Mouse (Mus musculus) yolk sac, embryonic 10.5 days (tissue): Measurements from ENCODE around the gene Gm45261.

Source experiments
- DNase-seq: peaks from one replicate; pipeline ENCODE4 v3.0.0-alpha.2; 2017; ENCODE audit warnings: low spot score

The Gm45261 gene

DNA sequence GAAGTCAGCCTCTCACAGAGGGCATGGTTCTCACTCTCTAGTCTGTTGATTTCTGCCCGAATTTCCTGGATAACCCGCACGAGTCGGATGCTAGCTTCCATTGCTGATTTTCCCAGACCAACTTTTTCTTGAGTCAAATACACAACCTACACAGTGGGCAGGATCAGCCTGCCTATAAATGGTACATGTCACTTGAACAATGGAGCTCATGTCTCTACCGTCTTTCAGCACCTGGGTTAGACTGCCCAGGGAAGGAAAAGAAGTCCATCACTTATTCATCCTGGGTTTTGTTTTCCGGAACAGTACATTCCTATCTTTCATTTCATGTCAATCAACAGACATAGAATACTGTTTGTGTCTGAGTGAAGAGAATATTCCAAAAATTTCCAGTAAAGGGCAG is at the start of gene Gm45261:
TSS of gene Gm45261 (minus strand) at position 101 of the 400 bp plus-strand sequence.
- no peak for DNase-seq

DNA sequence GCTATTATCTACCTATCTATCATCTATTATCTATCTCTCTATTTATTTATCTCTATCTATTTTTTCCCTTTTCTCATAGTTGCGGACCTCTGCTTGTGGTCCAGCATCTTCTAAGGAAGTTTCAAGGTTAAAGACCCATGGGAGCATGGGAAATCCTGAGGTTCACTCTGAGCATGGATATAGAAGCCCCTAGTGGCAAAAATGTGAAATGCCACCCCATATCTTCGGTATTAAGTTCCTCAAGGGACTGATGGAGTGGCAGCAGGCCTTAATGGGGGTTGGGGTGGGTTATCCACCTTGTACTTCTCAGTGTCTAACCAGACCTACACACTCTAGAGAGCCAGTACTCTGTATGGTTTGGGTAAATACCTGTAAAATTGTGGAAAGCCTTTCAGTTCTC is 43.5 kb upstream of the Gm45261 start:
- DNase-seq, result no peak

DNA sequence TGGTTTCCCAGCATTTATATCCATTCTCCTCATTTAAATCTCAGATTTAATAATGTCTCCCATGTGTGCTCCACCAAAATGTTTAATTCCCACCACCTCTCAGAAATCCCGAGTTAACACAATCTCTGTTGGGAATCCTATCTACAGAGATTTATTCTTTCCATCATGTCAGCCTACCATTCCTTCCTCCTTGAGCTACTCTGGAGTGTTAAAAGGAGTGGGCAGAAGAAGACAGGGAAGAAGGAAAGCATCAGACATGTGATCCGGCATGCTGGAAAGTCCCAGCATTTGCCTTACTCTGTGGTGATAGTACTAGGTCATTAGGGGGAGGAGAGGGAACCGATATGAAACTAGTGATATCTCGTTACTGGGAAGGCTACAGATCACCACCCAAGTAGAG is 42.8 kb upstream of the Gm45261 start:
- no peak for DNase-seq

DNA sequence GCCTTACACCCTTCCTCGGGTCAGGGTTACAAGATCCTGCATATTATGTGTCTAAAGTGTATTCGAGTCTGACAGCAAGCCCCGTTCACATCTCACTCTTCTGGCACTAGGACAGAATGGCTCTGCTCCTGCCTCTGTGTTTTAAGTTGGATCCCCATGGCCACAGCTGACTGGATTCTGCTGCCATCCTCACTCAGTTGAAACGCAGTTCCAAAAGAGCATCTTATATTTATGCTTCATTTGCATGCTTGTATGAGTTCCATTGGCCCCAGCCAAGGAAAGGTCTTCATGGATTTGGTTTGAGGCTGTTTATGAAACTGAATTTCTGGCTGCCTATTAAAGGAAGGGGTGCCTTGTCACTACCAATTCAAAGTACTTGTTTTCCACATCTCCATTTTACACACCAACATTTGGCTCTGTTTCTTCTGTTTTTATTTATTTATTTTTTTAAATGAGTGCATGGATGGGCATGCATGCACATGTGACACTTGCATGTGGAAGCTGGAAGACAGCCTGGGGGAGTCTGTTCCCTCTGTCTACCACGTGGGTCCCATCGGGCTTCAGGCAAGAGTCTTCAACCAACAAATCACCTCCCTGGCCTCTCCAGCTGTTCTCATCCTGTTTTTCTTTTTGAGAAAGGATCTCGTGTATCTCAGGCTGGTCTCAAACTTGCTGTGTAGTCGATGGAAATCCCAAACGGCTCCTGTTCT is 41.4 kb upstream of the Gm45261 start:
- DNase-seq, result no peak

DNA sequence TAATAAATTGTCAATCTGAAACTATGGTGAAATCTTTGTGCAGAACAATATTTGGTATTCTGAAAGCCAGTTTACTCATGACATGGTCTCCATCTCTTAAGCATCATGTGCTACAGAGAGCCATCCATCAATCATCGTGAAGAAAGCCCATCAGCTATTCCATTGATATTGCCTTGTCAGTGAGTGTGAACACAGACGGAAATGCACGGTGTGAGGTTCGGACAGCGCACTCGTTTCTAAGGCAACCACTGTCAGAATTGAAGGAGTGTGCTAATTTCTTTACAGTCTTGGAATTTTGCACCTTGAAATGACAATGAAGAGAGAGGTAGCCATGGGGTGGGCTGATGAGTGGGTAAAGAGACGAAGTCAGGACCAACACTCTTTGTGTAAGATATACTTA is 38.0 kb upstream of the Gm45261 start:
- no peak for DNase-seq

DNA sequence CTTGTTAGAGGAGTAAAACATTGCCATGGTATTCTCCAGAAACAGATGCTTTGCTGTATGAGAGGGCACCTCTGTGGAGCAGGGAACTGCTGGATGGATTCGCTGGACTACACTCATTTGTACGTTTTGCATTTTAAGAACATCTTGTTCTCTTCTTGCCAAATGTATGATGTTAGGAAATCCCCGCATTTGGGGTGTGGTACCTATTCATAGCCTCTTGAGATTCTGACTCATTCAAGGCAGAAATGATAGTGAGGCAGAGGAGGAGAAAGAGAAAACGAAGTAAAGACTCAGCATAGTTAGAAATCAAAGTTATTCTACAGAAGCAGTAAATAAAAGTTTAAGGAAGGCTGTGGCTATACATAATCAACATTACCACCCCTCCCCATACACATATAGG is 35.1 kb upstream of the Gm45261 start:
- DNase-seq, result no peak

DNA sequence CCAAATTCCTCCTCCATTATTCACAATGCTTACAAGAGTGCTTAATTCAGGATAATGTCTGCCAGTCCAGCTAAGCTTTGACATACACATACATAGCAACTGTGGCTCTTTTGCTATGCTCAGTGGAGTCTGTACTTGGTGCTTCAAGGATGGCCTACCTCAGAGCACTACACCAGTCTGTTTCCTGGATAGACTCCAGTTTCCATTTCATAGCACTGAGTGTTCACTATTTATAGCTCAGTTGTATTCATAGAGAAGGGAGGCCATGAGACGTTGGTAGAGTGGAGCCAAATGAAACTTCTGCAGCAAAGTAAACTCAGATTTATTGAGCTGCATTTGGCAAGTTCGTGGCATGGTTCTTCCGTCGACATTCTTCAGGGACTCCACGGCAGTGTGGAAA is 22.2 kb upstream of the Gm45261 start:
- no peak for DNase-seq

DNA sequence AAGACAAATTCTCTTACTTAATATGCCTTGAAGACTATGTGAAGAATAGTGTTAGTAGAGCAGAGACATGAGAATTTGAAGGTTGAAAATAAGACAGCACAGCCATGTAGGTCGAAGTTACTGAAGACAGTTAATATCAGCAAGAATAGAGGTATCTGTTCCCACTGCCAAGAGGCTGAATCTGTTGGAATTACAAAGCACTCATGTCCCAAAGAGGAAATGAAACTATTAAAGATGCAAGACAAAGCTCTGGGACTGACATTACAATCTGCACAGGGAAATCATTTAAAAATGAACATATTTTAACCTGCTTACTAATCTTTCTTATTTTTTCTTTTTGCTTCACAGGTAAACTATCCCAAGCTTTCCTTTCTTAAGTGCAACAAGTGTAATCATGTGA is 13.7 kb upstream of the Gm45261 start:
- no peak for DNase-seq

DNA sequence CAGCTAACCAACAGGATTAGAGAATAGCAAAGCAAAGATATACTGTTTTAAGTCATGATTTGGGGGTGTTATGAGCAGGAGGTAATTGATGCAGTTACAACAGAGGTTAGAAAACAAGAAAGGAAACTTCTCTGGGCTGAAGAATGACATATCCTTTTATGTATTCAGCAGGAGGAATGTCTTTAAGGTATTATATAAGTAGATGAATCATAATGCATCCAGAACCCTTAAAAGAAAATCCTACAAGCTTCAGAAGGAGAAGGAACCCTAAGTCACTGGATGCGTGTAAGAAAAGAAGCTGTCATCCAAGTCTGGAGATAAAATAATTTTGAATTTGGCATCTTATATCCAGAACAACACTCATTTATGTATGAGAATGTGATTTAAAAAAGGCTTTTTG is 11.1 kb upstream of the Gm45261 start:
- no peak for DNase-seq

DNA sequence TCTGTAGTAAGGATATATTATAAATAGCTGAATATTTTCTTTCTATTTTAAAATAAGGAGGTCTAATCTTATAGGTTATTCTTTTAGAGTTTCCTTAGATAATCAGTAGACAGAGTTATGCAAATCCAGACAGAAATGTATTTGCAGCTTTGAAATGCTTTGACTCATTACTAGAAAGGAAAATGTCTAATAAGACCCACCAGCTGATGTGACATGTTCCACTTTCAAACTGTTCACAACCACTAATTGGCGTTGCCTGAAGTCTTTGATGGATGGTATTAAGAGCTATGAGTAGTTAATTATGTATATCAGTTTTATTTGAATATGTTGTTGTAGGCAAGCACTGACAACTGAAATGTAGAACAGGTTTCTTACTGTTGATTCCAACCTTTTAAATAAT is 1.3 kb downstream of the Gm45261 start:
- no peak for DNase-seq

DNA sequence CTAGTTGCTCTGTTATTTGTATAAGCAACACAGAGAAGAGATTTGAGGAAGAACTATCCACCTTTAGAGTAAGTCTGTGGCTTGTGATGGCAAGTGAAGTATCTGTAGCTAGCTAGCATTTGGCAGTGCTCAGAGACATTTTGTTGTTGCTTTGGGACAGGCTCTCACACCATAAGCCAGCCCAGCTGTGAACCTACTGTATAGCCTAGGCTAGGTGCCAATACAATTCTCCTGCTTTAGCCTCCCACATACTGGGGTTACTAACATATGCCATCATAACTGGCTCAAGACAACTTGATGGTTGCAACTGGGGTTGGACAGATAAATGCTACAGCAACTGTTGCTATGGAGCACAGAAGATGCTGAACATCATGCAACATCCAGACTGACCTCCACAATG is 1.8 kb downstream of the Gm45261 start:
- DNase-seq, result no peak

DNA sequence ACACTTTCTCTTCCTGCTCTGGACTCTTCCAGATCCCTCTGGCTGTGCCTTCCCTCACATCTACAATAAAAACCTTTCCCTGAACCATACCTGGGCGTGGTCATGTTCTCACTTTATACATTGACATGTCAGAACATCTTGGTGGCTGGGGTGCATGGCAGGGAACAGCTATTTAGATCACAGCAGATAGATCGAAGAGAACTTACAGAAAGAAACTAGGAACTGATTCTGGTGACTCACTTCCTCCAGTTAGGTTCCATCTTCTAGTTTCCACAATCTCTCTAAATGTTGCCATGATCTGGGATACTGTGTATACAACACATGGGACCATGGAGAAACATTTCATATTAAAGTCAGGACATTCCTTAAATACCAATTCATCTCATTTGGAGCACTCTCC is 7.3 kb downstream of the Gm45261 start:
- no peak for DNase-seq

DNA sequence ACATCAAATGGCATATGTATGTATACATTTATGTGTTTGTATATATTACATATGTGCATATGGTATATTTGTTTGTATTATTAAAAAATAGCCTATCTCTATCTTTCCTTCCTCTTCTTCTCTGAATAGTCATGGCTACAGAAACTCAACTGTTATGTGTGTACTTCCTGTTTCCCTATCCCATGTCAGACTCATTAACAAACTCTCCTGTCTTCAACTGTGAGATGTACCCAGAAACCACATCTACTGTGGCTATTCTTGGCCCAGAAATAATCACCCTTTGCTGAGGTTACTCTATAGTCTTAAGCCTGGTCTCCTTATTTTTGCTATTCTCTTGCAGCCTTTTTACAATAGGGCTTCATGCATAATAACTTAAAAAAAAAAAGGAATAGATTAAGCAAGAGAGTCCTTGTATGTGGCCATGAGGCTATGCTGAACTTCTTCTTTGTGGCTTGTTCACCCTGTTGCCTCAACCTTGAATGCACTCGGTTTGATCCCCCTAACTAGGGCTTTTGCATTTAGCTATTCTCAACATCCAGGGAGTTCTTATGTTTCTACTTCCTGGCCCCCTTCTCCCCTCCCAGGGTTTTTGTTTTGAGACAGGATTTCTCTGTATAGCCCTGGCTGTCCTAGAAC is 9.2 kb downstream of the Gm45261 start:
- no peak for DNase-seq

DNA sequence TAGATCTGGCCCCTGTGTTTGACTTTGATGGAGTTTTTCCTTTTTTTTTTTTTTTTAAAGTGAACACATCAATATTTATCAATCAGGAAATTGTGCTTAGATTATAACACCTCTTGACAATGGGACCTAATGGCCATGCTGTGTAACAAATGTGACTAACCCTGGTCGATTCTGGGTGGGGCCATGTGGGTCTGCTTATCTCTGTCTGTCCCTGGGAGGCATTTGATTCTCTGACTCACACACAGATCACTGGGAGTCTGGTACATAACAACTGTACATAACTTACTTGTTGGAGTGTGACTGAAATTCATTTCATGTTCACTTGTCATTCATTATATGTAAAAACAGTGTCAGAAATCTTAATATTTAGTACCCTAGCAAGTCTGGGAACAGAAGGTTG is 13.7 kb downstream of the Gm45261 start:
- DNase-seq, result no peak

DNA sequence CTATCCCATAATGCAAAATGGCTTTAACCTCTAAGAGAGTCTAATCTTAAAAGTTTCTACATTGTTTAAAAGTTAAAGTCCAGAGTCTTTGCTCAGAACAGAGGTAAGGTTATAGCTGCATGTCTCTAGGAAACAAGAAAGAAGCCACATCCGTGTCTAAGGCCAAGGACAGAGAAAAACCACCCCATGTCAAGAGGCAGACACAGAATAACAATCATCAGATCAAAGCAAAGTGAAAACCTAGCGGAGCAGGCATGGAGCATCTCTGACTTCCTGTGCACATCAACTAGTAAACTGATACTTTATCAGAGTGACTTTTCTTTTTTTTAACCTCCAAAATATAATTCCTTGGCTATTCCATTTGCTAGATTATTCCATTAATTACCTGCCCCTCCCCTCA is 20.3 kb downstream of the Gm45261 start:
- DNase-seq, result no peak

DNA sequence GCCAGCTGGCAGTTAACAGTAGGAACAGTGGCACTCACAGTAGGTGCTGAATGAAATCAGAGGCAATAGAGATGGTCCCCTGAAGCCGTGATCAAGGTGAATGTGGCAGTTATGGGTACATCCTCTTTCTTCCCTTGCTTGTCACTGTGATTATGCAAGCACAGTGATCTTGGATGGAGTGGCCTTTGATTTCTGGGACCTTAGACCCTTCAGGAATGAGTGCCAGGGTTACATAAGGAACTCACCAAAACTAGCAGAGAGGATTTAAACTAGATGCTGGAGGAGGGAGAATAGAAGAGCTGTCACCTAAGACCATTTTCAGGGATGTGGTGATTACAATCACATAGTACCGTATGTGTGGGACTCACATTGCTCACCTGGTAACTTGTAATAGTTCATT is 22.7 kb downstream of the Gm45261 start:
- no peak for DNase-seq

DNA sequence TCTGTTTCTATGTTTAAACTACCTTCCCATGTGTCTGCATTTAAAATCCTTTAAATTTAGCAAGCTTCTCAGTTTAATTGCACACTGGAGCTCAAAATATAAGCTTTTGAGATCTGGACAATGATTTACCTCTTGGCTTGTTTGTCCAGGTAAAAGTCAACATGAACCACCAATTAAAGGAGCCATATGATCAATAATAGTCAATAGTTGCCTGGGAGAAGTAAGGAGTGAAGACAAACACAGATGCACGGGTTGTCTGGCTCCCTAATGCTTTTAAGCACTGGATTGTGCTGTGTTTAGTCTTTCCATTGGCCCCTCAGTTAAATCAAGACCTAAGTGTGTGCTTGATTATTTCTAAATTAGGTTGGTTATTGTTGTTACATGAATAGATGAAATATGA is 33.3 kb downstream of the Gm45261 start:
- DNase-seq, result no peak

DNA sequence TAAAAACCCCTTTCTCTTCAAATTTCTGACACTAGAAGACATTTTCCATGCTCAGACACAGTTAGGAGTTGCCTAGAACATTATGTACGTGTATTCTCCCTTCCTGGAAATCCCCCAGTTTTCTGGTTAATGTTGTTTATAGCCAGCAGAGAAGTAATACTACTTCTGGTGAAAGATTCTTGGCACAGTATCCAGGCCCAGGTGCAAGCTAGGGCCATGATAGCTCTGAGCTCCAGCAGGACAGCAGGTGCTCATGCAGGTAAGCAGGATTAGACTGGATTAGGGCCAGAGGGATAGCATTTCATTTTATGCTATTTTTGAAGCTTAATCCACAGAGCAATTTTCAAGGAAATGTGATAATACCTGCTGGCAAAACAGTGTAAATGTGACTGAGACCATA is 33.8 kb downstream of the Gm45261 start:
- no peak for DNase-seq

DNA sequence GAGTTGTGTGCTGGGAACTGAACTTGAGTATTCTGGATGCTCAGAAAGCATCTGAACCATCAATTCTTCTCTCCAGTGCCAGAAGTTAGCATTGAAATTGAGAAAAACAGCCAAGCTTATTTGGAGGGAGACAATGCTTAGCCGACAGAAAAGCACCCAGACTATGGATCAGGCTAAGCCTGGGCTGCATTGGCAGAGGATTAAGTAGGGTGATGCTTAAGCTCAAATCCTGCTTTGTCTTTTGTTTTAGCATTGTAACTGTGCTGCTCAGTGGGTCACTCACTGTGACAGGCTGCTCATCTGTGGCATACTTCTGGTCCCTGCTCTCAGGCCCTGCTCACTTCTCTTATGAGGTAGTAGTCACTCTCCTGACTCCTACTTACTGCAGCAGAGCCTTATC is 36.6 kb downstream of the Gm45261 start:
- no peak for DNase-seq

DNA sequence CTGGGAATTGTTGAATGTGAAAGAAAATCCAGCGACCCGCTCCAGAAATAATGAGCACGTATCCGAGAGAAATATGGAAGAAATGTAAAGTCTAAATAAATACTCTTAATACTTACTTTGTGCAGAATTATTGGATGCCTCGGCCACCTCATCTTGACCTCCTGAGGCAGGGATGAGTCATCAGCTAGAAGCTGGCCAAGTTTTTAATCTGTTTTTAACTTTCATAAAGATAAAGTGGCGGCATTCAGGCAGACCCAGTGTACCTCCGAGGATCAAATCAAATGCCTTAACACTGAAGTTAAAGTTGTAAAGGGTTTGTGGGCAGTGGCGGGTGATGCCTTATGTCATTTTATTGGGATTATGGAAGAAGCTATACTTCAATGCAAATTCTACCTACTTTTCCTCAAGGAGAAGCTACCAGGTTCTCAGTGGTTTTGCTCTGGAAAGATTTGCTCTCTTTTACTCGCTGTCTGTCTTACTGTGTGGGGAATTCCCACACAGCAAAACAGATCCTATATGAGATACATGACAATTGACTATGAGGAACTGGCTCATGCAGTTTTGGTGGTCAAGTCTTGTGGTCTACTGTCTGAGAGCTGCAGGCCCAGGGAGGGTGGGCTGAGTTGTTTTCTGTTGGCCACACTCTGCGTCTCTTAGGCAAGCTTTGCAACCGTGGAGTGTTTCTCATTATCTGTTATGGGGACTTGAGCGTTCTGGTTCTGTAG is 42.8 kb downstream of the Gm45261 start:
- no peak for DNase-seq

DNA sequence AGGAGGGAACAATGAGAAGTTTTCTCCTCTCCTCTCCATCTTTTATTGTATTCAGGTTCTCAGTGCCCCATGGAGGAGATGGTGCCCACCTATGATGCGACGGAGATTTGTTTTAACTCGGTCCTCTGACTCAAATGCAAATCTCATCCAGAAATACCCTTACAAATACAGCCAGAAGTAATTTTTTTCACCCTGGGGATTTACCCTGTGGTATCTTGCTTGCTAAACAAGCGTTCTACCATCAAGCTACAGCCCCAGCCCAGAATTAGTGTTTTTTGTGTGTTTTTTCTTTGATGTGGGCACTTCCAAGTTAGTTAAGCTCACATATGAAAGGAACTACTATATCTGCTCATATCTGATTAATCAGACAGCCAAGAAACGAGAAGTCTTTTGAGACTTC is 44.9 kb downstream of the Gm45261 start:
- no peak for DNase-seq

DNA sequence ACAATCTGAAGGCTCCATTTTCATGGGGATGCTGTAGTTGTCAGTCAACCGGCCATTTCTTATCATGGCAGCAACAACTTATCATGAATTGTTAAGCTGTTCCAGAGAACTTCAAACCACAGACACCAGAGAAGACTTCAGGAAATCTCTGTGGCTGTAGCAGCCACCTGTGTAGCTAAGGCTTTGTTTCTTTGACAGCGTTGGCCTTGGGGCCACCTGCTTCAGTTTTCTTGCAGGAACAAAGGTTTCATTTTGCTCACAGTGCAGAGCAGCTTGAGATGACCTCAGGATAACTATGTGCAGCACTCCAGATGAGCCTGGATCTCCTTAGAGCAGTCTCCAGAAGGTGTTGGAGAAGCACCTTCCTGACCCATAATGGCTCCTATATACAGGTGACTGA is 48.7 kb downstream of the Gm45261 start:
- DNase-seq, result no peak

DNA sequence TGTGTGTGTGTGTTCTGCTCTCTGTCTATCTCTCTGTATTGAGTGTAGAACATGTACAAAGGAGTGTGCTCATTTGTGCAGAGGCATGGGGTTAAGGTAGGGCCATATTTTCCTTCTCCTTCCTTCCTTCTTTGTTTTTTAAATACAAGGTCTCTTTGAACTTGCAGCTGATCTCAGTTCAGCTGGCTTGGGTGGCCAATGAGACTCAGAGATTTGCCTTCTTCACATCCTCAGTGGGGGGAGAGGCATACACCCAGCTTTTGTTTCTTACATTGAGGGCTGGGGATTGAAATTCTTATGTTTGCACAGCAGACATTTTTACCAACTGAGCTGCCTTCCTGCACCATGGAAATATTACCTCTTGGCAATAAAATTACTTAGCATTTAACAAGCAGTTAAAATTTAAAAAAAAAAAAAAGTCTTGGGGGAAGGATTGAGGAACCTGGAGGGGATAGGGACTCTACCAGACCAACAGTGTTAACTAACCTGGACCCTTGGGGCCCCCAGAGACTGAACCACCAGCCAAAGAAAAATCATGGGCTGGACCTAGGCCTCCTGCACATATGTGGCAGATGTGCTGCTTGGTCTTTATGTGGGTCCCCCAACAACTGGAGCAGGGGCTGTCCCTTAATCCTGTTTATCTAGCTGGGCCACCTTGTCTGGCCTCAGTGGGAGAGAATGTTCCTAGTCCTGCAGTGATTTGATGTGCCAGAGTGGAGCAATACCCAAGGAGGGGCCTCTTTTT is 50.8 kb downstream of the Gm45261 start:
- no peak for DNase-seq
